Mouse (Mus musculus) urinary bladder, postnatal 4 days (tissue): ENCODE data around the gene Atf6.
A peak's percentile ranks its signal among the peaks of the same experiment; 100 is the strongest.

Experiments
- DNase-seq, 2 experiments: peaks; one replicate each; pipeline ENCODE4 v3.0.0; 2021 to 2022; ENCODE audit warnings: low spot score in 2 of 2

The Atf6 gene

GRCm38 (mm10) chr1:170706046-170706445, 161.5 kb downstream of the Atf6 start:
- no peak for DNase-seq

GRCm38 (mm10) chr1:170704911-170705594, 162.5 kb downstream of the Atf6 start:
- DNase-seq = no peak

- no peak for DNase-seq
Measured at GRCm38 (mm10) chr1:170704103-170704502, 163.5 kb downstream of the Atf6 start.

- no peak for DNase-seq
Measured at GRCm38 (mm10) chr1:170702958-170703357, 164.6 kb downstream of the Atf6 start.

GRCm38 (mm10) chr1:170702263-170702662, 165.3 kb downstream of the Atf6 start:
- DNase-seq = no peak

GRCm38 (mm10) chr1:170701582-170701981, 166.0 kb downstream of the Atf6 start:
- DNase-seq = no peak

GRCm38 (mm10) chr1:170701178-170701577, 166.4 kb downstream of the Atf6 start:
- DNase-seq = no peak

GRCm38 (mm10) chr1:170700496-170701027, 167.0 kb downstream of the Atf6 start:
- DNase-seq = no peak

GRCm38 (mm10) chr1:170699553-170699952, 168.0 kb downstream of the Atf6 start:
- no peak for DNase-seq

- no peak for DNase-seq
Measured at GRCm38 (mm10) chr1:170698771-170699170, 168.8 kb downstream of the Atf6 start.

GRCm38 (mm10) chr1:170697771-170698356, 169.7 kb downstream of the Atf6 start:
- no peak for DNase-seq

GRCm38 (mm10) chr1:170696996-170697395, 170.6 kb downstream of the Atf6 start:
- DNase-seq = no peak

- DNase-seq = no peak
Measured at GRCm38 (mm10) chr1:170695326-170695725, 172.2 kb downstream of the Atf6 start.

- DNase-seq = no peak
Measured at GRCm38 (mm10) chr1:170694821-170695291, 172.7 kb downstream of the Atf6 start.

GRCm38 (mm10) chr1:170691301-170691700, 176.3 kb downstream of the Atf6 start:
- no peak for DNase-seq

- DNase-seq = peak in 1 of 2 experiments; percentile 30
Measured at GRCm38 (mm10) chr1:170689773-170690172, 177.8 kb downstream of the Atf6 start.

- no peak for DNase-seq
Measured at GRCm38 (mm10) chr1:170683863-170684262, 183.7 kb downstream of the Atf6 start.

GRCm38 (mm10) chr1:170679624-170680023, 187.9 kb downstream of the Atf6 start:
- no peak for DNase-seq

GRCm38 (mm10) chr1:170678861-170679260, 188.7 kb downstream of the Atf6 start:
- DNase-seq = no peak

- no peak for DNase-seq
Measured at GRCm38 (mm10) chr1:170677681-170678080, 189.9 kb downstream of the Atf6 start.

GRCm38 (mm10) chr1:170674184-170674775, 193.3 kb downstream of the Atf6 start:
- peak in 1 of 2 experiments; percentile 31 for DNase-seq

- DNase-seq = no peak
Measured at GRCm38 (mm10) chr1:170665200-170665599, 202.4 kb downstream of the Atf6 start.
